Mouse (Mus musculus) stomach, postnatal 0 days (tissue): Measurements from ENCODE around the gene Shroom2. TPM values are rescaled to one million over a fixed set of nuclear protein-coding genes. Genes with fewer than 3 reads are reported as not detected.

ENCODE experiments used
- ATAC-seq: fragments of 200-750 bp; cut with Nextera tagmentation; 2 replicates; pipeline ENCODE4 v1.8.0; 2017; ENCODE audit not compliant: low FRiP score, low TSS enrichment
- DNase-seq: peaks from one replicate; pipeline ENCODE4 v3.0.0-alpha.2; 2016; ENCODE audit warnings: low spot score
- H3K27ac ChIP-seq: fragments of 300-500 bp; sonication (generic); replicated peaks from 2 replicates; pipeline ENCODE4 v1.5.1; 2014; ENCODE audit warnings: mild to moderate bottlenecking, control low read depth
- H3K27me3 ChIP-seq: fragments of 300-500 bp; sonication (generic); 2 replicates; pipeline ENCODE4 v1.6.1; 2014; ENCODE audit warnings: low read length; ENCODE audit not compliant: control insufficient read depth, insufficient read depth
- H3K36me3 ChIP-seq: fragments of 300-500 bp; sonication (generic); 2 replicates; pipeline ENCODE4 v1.6.1; 2014; ENCODE audit warnings: low read length, mixed read lengths; ENCODE audit not compliant: control insufficient read depth, insufficient read depth
- H3K4me1 ChIP-seq: fragments of 300-500 bp; sonication (generic); replicated peaks from 2 replicates; pipeline ENCODE4 v1.6.1; 2014; ENCODE audit warnings: antibody characterized with exemption; ENCODE audit not compliant: control insufficient read depth, insufficient read depth
- H3K4me2 ChIP-seq: fragments of 300-500 bp; sonication (generic); replicated peaks from 2 replicates; pipeline ENCODE4 v1.6.1; 2014; ENCODE audit warnings: low read depth, mild to moderate bottlenecking, control low read depth, moderate library complexity
- H3K4me3 ChIP-seq: fragments of 300-500 bp; sonication (generic); 2 replicates; pipeline ENCODE4 v1.5.1; 2014; ENCODE audit warnings: low read depth, low read length, control low read depth
- H3K9ac ChIP-seq: fragments of 300-500 bp; sonication (generic); 2 replicates; pipeline ENCODE4 v1.6.1; 2014; ENCODE audit warnings: mild to moderate bottlenecking, low read length, control low read depth, mixed read lengths
- H3K9me3 ChIP-seq: fragments of 300-500 bp; sonication (generic); 2 replicates; pipeline ENCODE4 v1.6.1; 2016; ENCODE audit warnings: low read length; ENCODE audit not compliant: control insufficient read depth
- CTCF ChIP-seq: IDR thresholded peaks from 2 replicates; pipeline ENCODE4 v1.5.1; 2016; ENCODE audit warnings: antibody characterized with exemption, low read depth, mild to moderate bottlenecking, moderate library complexity
- EP300 ChIP-seq: optimal IDR thresholded peaks from 2 replicates; pipeline ENCODE3; 2016; ENCODE audit warnings: antibody characterized with exemption
- WGBS: fragments of 180-500 bp; shearing (Covaris S2); extraction: QIAGEN DNeasy Blood & Tissue Kit; methylation state at CpG from one replicate; pipeline ENCODE4 v1.1.7; 2014; 5-methylcytosine and 5-hydroxymethylcytosine counted together
- polyA plus RNA-seq: library from polyadenylated mRNA; unstranded; fragments of >200 nt; fragmentation: Nextera tagmentation; extraction: Ambion mirVana; gene quantifications from 2 replicates; pipeline ENCODE4 v1.2.1, GENCODE M21; 2015

The Shroom2 gene
- polyA plus RNA-seq, 1 experiment from 2014 or later: 2.1 TPM

GRCm38 (mm10) chrX:152781720-152782403, 12.6 kb upstream of the Shroom2 start, which contains the start of gene Gpr143:
Gene Gpr143 (plus strand): TSS chrX:152781921.
- ATAC-seq: peak; percentile 42
- H3K27me3 ChIP-seq: no peaks in the 10 kb centered on the region
- 0 out of 2 replicates have a peak within 1 kb of the TSS, but pooled peaks have one; percentile 6 for H3K4me3 ChIP-seq
- H3K9me3 ChIP-seq: no peaks in the 10 kb centered on the region
- no peaks in the 10 kb centered on the region for H3K36me3 ChIP-seq
- H3K4me1 ChIP-seq: no peaks in the 10 kb centered on the region
- no peak for TF ChIP-seq EP300
- no peak for TF ChIP-seq CTCF
- peak within 1 kb of the TSS; percentile 39 for H3K4me2 ChIP-seq
- no peak within 1 kb of the TSS for H3K27ac ChIP-seq
- 21% methylated on average over 20 of the region's 26 CpGs for WGBS
- DNase-seq: peak; percentile 26
- no peak within 1 kb of the TSS for H3K9ac ChIP-seq

DNA sequence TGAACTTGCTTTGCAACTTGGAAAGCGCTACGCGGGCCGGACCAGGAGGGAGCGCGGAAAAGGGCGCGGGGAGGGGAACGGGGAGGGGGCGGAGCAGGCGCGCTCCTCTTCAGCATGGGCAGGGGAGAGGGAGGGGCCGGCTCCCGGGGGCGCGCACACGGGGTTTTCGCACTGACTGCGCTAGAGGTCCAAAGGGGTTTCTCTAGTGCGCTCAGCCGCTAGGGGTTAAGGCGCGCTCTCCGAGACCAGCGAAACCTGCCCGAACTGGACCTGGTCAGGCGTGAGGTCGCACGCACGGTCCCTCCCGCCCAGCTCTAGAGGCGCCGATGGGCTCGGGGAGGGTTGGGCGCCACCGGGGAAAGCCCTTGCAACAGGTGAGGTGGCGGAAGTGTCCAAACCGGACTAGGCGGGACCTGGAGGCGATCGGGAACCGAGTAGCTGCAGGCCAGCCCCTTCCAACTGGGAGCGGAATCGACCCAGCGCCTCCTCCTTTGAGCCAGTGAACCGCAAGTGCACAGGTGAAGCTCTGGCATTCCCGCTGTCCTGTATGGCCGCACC, 414 bp upstream of the Shroom2 start:
- Histone ChIP-seq H3K9me3 (no peaks in the 10 kb centered on the region), H3K4me3 (peak overlapping the region; percentile 58), H3K9ac (peak overlapping the region; percentile 67), H3K36me3 (no peaks in the 10 kb centered on the region), H3K4me2 (peak overlapping the region; percentile 62), H3K4me1 (no peaks in the 10 kb centered on the region), H3K27me3 (no peaks in the 10 kb centered on the region), H3K27ac (peak overlapping the region; percentile 88)
- DNase-seq: peak; percentile 85
- TF ChIP-seq CTCF (no peak), EP300 (no peak)
- peak; percentile 94 for ATAC-seq
- WGBS: 14% methylated on average over 38 of the region's 48 CpGs

DNA sequence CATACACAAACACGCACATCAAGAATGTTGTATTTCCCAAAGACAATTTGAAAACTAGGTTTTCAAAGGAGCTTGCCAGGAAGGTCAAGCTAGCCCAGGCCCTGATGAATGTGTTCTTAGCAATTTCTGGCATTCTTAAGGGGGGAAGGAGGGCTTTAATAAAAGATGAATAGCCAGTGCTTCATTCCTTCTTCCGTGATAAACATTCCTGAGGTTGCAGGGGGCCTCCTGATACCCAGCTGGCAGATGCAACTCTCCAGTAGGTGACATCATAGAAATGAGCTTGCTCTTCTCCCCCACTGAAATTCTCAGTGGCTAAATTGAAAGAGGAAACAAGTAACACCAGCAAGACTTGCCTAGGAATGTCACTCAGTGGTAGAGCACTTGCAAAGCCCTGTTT, 5.1 kb downstream of the Shroom2 start:
- Histone ChIP-seq H3K4me3 (no peak overlapping the region), H3K9me3 (no peaks in the 10 kb centered on the region), H3K4me2 (no peak overlapping the region), H3K36me3 (no peaks in the 10 kb centered on the region), H3K4me1 (no peaks in the 10 kb centered on the region), H3K27me3 (no peaks in the 10 kb centered on the region), H3K27ac (no peak overlapping the region), H3K9ac (no peak overlapping the region)
- 48% methylated on average over 2 of the region's 2 CpGs for WGBS
- TF ChIP-seq EP300 (no peak), CTCF (no peak)
- ATAC-seq (no peak), DNase-seq (no peak)

- no peaks in the 10 kb centered on the region for H3K36me3 ChIP-seq
- no peaks in the 10 kb centered on the region for H3K4me1 ChIP-seq
- no peak for TF ChIP-seq CTCF
- TF ChIP-seq EP300: no peak
- H3K27me3 ChIP-seq: no peaks in the 10 kb centered on the region
- no peak overlapping the region for H3K4me3 ChIP-seq
- no peak overlapping the region for H3K27ac ChIP-seq
- H3K9ac ChIP-seq: no peak overlapping the region
- 76% methylated on average over 2 of the region's 2 CpGs for WGBS
- no peak for ATAC-seq
- DNase-seq: no peak
- no peak overlapping the region for H3K4me2 ChIP-seq
- no peaks in the 10 kb centered on the region for H3K9me3 ChIP-seq
Measured at GRCm38 (mm10) chrX:152762855-152763254, 6.4 kb downstream of the Shroom2 start.

DNA sequence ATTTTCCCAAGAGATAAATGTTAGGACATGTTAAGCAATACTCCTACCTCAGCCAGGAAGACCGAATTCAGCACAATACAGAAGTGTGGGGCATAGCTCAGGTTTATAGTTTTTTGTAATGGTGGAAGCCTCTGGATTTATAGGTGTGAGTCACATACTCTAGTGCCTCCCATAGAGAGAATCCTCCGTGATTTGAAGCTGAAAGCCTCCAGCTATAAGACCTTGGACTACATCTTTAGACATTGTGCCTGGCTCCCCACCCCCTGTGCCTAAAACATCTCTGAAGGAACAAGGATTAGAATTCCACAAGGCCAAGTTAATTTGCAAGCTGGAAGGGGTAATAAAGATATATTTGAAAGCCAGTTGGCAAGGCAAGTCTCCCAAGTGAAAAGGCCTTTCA, 6.8 kb downstream of the Shroom2 start:
- H3K27me3 ChIP-seq: no peaks in the 10 kb centered on the region
- no peaks in the 10 kb centered on the region for H3K9me3 ChIP-seq
- DNase-seq: no peak
- TF ChIP-seq EP300 (no peak), CTCF (no peak)
- no peak overlapping the region for H3K9ac ChIP-seq
- WGBS: 63% methylated on average over 2 of the region's 2 CpGs
- no peak for ATAC-seq
- no peak overlapping the region for H3K4me3 ChIP-seq
- no peaks in the 10 kb centered on the region for H3K36me3 ChIP-seq
- no peak overlapping the region for H3K4me2 ChIP-seq
- H3K4me1 ChIP-seq: no peaks in the 10 kb centered on the region
- no peak overlapping the region for H3K27ac ChIP-seq

- DNase-seq: no peak
- Histone ChIP-seq H3K4me2 (no peak overlapping the region), H3K27ac (no peak overlapping the region), H3K4me1 (no peaks in the 10 kb centered on the region), H3K36me3 (no peaks in the 10 kb centered on the region), H3K4me3 (no peak overlapping the region), H3K9ac (no peak overlapping the region), H3K9me3 (no peaks in the 10 kb centered on the region), H3K27me3 (no peaks in the 10 kb centered on the region)
- no peak for ATAC-seq
- 86% methylated on average over 5 of the region's 5 CpGs for WGBS
- TF ChIP-seq EP300: no peak
- no peak for TF ChIP-seq CTCF
Measured at GRCm38 (mm10) chrX:152756293-152756692, 13.0 kb downstream of the Shroom2 start.
